Mouse (Mus musculus): ENCODE data around the gene Rassf8. TPM values are rescaled to one million over a fixed set of nuclear protein-coding genes. Genes with fewer than 3 reads are reported as not detected.

Gene Rassf8
- total RNA-seq, 2 experiments from 2014 or later: 21.7 to 23.4 TPM

DNA sequence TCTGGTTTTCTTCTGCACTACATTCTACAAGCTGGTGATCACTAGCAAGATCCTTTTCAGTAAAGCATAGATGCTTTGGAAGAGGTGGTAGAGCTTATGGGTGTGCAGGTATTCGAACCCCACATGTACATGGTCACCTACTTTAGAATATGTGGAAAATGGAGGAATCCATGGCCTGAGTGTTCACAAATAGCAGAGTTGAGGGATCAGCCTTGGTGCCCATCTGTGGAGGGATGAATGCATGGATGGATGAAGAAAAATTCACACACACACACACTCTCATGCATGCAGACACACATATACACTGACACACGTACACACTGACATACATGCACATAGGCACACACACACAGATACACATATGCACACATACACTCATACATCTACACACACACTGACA is 27.9 kb downstream of the Rassf8 start:
- DNase-seq (ENCODE audit: extremely low spot score in 1 of 2, low spot score in 1 of 2): no peak

DNA sequence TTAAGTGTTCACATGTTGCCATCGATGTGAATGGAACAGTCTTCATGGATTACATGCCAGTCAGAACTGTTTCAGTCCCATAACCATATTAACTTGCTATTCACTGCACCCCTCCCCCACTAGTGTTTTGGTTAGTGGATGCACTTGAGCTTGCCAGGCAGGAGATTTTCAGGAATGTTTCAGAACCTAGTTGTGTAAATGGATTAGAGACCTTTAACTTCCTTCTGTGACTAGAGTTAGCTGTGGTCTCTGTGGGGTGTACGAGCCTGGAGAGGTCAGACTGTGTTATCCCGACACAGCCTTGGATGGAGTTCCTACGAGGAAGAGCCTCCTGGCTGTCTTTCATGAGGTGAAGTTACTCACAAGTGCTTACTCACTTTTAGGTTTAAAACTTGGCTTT is 29.7 kb downstream of the Rassf8 start:
- DNase-seq (ENCODE audit: extremely low spot score in 1 of 2, low spot score in 1 of 2): no peak

DNA sequence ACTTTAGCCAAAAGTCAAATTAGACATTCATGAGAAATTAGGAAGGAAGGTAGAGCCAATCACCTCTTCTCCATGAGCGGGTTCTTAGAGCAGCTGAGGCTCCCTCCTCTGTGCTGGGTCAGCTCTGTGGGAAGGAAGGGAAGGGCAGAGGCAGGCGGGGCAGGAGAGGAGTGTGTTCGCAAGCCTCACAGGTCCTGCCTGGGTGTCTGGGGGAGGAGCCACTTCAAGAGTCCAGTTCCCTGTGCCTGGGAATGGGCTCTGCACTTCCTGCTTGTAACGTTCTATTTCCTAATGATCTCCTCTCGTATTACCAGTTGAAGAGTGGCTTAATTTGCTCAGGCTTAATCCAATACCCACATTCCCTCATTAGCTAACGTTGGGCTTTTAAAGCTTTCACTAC is 32.8 kb downstream of the Rassf8 start:
- no peak for DNase-seq (ENCODE audit: extremely low spot score in 1 of 2, low spot score in 1 of 2)

DNA sequence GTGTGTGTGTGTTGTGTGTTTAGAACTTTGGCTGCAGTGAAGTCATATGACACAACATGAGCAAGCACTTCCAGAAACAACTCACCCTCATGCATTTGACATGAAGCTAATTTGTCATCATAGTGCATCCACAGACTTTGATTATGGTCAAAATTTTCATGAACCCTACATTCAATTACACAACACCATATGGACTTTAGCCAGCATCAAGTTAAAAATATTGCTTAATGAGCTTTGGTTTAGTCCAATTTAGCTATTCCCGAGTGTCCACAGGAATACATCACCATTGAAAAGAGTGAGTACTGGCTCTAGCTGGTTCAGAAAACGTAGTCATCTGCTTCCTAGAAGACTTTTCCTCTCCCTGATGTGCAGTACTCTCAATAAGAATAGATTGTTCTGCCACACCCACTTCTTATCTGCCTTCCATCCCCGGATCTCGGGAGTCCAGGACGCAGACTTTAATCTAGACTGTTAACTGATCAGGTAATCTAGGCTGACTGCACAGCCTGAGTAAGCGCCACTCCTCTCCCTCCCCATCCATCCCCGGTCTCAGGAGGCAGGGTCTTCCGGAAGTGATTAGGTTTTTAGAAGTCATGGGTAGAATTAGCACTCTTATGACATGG is 33.7 kb downstream of the Rassf8 start:
- no peak for DNase-seq (ENCODE audit: extremely low spot score in 1 of 2, low spot score in 1 of 2)

DNA sequence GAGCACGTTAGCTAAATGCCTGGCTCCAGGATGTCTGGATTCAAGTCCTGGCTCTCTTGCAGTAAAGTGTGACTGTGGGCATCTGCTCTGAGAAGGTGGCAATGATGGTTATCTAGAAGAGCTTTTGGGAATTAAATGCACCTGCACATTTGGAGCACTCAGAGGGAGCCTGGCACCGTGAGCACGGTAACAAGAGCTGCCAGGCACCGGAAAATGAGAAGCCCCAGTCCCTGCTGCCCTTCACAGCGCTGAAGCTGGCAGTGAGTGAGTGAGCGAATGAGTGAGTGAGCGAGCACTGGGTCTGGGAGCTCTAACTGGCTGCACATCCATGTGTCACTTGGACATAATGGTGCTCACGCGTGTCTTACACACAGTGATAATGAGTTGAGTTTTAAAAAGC is 34.7 kb downstream of the Rassf8 start:
- DNase-seq (ENCODE audit: extremely low spot score in 1 of 2, low spot score in 1 of 2): no peak

DNA sequence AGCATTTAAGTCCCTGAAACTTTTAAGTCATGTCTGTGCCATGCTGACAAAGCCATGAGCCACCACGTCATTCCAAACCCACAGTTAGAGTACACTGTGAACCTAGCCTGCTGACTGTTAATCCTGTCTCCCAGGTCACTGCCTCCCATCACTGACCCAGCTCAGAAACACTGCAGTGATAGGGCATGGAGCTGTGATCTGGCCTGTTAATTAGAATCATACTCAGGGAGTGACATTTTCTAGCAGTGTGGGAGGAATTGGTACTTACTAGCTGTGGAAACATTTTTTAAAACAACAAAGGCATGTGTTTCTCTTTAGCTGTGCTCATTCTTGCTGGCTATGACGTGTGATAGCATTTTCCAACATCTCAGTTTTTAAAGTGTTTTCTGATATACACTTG is 35.4 kb downstream of the Rassf8 start:
- no peak for DNase-seq (ENCODE audit: extremely low spot score in 1 of 2, low spot score in 1 of 2)

DNA sequence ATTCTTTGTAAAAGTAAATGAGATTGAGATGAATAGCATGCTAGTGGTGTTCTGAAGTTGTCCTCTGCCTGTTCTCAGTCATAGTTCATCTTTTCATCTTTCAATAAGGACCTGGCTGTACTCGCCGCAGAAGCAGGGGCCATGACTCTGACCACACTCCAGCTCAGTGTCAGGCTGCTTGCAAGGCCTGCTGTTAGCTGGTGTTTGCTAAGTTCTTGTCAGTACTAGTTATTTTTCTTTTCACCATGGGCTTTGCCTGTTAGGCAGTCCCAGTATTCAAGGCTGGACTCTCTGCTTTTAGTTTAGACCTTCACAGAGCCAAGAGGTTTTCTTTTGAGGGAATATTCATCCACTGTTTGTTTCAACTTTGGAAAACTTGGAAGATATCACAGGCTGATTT is 40.8 kb downstream of the Rassf8 start:
- DNase-seq (ENCODE audit: extremely low spot score in 1 of 2, low spot score in 1 of 2): no peak

DNA sequence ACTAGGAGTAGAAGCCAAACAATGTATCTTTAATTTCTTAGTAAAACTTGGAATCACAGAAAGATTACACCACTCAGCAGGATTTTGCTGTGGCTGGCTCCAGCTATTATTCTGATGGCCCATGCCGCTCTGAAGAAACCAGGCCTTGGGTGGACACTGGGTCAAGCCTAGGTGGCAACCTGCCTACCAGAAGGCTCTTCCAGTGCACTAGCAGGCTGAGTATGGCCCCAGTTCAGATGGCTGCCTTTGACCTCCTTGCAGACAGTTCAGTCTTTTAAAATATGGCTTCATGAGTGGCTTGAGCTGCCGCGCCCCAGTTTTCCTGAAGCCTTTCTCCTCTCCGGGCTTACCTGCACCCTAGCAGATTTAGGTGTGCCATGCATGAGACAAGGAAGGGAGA is 43.2 kb downstream of the Rassf8 start:
- no peak for DNase-seq (ENCODE audit: extremely low spot score in 1 of 2, low spot score in 1 of 2)

DNA sequence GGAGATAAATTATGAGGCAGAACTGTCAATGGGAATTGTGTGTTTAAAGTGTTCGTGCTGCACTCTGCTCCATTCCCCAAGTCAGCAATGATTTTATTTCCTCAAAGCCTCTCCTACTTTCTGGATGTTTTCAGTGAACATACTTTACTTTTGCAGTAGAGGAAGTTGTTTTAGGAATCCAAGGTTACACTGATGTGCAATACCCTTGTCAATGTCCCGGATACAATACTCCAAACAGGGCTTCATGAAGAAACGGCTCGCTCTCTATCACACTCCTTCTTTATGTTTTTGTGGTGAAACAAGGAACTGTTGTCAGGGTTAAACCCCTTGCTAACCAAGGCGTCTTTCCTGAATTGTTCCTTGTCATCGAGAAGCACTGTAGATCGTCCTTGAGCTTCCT is 45.8 kb downstream of the Rassf8 start:
- no peak for DNase-seq (ENCODE audit: extremely low spot score in 1 of 2, low spot score in 1 of 2)

DNA sequence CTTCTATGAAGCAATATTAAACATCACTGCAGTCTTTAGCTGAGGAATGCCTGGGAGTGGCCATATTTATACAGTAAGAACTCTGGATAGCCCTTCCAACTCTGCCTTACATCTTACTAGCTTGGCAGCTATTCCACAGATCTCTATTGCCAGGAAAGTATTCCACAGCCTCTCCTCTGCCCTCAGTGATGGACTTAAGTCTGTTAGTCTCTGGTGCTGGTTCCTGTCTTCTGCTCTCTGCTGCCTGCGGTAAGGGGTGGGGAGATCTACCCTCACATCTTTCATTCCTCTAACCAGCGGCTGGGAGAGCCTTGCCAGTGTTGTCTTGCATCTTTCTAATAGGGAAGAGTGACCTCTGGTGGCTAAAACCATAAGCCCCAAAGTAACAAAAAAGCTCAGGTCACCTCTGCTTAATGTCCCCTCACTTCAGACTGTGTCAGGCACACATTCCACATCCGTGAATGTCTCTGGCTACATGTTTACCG is 46.6 kb downstream of the Rassf8 start:
- peak in 1 of 2 experiments; percentile 52 for DNase-seq (ENCODE audit: extremely low spot score in 1 of 2, low spot score in 1 of 2)

DNA sequence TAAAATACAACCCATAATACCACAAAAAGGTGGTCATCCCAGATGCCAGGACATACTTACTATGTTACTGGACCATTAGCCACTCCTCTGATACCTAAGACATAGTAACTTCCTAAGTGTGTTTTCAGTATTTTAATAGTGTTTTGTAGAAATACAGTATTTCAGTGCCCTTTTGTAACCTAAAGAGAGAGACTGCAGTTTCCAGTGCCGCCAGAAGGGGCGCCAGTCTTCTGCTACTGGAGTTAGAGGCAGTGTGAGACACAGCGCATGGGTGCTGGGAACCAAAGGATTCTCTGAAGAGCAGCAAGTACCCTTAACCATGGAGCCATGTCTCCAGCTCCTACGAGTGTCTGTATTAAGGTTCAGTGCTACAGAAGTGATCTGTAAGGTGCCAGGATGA is 48.1 kb downstream of the Rassf8 start:
- no peak for DNase-seq (ENCODE audit: extremely low spot score in 1 of 2, low spot score in 1 of 2)

DNA sequence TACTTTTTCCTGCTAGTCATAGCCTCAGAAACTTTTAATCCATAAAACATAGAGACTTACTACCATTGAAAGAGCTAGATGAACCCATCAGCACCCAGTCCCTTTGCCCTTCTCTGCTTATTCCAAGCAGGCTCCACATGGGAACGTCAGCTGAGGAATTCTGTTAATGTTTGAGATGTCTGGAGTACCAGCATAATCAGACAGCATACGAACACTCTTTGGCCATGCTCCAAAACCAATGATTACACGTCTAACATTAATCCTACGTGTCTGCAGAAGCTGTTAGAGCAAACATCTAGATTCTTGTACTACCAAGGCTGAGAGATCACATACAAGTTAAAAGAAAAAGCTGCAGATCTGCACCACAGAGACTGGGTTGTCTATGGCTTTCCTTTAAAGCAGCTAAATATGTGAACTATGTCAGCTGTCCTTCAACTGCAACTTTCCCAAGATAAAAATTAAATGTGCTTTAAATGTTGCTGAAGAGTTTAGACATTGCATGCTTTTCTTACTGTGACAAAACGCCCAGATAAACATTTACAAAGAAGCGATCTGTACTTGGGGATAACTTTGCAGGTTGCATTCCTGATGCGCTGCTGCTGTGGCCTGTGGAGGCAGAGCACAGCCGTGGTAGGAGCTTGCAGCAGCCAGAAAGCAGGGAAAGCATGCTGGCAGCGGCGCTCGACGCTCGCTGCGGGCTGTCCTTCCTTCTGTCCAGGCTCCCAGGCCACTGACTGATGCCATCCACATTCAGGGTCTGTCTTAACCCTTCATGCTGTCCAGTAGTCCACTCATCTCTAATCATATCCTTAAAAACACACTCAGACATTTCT is 49.9 kb downstream of the Rassf8 start:
- DNase-seq (ENCODE audit: extremely low spot score in 1 of 2, low spot score in 1 of 2): no peak

DNA sequence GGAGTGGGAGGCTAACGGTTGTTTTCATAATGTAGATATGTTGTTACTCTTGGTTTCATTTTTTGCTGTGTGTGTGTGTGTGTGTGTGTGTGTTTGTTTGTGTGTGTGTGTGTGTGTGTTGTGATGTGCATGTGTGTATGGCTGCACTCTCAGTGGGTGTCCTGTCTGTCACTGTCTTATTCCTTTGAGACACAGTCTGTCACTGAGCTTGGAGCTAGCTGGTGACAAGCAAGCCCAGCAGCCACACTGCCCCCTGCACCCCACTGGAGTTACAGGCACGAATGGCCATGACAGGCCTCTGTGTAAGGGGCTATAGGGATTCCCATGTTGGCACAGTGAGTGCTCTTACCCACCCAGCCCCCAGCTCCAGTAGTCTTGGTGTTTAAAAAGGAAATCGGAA is 51.1 kb downstream of the Rassf8 start:
- no peak for DNase-seq (ENCODE audit: extremely low spot score in 1 of 2, low spot score in 1 of 2)

DNA sequence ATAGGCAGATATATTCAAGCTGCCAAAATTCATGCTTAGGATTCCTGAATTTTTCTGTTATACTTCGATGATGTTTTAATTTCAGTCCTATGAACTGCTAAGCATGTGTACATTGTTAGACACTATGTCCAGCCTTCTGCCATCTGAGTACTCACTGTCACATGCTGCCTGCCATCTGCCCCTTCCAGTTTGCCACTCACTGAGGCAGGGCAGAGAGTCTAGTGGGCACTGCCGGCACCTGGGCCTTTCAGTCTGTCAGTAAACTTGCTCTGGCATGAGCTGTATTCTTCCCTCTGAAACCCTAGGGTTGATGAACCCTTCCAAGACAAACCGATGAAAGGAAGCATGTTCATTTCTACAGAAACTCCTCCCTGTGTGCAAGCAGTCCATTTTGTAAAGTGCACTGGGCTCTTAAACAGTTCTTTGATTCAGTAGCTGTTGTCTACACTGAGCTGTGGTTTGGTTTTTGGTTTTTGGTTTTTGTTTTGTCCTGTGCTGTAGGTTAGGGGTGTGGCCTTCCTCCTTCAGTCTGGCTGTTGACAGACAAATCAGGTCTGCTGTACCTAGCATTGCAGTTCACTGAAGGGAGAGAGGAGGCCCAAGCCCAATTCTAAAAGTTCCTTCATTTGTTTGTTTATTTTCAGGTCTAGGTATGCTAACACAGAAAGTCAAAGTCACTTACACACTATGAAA is 55.4 kb downstream of the Rassf8 start:
- DNase-seq (ENCODE audit: extremely low spot score in 1 of 2, low spot score in 1 of 2): no peak

DNA sequence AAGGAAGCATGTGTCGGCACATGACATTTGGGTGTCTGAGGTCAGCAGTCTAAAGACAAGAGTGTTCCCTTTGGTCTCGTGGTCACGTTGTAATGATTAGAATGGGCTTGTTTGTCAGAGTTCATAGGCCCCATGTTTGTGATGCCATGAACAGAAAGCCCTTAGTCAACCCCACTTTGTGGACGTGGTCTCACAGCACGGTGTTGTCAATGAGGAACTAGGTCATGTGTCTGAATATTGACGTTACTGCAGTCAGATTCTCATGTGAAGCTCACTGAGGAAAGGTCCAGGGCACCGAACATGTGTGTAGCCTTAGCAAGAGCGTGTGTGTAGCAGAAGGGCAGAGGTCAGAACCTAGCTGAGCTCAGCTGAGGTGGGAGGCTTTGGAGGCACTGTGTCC is 56.3 kb downstream of the Rassf8 start:
- no peak for DNase-seq (ENCODE audit: extremely low spot score in 1 of 2, low spot score in 1 of 2)

DNA sequence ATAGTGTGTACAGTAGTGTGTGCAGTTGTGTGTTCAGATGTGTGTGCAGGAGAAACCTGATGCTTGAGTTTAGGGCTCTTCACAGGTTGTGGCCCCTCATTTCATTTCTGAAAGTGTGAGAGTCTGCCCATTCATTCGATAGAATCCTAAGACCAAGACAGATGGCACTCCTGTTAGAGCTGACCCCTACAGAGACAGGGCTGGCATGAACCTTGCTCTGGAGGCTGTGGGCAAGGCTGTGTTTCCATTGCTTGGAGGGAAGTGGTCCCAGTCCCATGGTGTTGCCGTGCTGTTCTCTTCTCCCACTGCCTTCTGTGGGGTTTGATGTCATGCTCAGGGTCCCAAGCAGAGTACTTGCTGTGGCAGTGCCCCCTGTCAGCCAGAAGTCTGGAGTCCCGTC is 57.7 kb downstream of the Rassf8 start:
- DNase-seq (ENCODE audit: extremely low spot score in 1 of 2, low spot score in 1 of 2): no peak

DNA sequence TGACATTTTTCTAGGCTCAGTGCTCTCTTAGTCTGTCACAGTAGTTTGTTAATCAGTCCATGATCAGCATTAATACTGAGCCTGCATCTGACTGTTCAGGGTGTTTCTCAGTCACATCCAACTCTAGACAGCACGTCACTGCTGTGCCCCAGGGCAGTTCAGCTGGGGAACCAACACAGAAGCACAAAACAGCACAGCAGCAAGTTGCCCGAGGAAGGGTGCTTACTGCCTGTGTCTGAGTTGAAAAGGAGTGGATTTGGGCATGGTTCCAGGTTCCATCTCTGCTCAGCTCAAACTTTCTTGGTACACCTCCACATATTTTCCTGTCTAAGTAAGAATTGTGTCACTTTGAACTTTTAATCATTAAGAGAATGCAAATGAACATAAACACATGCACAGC is 60.2 kb downstream of the Rassf8 start:
- no peak for DNase-seq (ENCODE audit: extremely low spot score in 1 of 2, low spot score in 1 of 2)

DNA sequence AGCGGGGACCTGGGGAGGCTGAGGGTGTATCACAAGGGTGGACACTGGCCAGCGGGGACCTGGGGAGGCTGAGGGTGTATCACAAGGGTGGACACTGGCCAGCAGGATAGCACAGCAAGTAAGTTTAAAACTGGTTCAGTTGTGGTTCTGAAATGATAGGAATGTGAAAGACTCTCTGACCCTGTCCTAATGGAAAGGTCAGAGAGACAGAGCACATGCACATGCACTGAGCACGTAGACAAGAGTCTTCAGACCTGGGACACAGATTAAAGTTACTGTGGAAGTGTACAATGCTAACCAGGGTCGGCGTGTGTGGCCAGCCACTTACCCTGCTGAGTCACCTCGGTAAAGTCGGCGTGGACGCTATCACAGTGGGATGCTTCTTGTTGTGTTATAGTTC is 61.4 kb downstream of the Rassf8 start:
- no peak for DNase-seq (ENCODE audit: extremely low spot score in 1 of 2, low spot score in 1 of 2)

DNA sequence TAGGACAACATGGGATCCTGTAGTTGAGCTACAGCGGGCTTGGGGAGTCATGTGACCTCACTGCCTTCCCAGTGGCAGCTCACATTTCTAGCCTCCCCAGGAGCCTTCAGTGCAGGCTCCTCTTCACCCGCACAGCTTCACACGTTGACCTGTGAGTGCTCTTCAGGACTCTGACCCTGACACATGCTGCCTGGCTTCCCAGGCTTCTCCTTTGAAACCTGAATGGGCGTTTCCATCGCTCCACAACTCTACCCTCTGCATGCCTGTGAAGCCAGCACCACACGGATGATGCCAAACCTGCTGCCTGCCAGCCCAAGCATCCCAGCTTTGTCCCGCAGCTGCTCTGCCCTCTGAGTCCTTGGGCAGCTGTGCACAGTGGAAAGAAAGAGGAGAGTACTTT is 63.0 kb downstream of the Rassf8 start:
- no peak for DNase-seq (ENCODE audit: extremely low spot score in 1 of 2, low spot score in 1 of 2)

DNA sequence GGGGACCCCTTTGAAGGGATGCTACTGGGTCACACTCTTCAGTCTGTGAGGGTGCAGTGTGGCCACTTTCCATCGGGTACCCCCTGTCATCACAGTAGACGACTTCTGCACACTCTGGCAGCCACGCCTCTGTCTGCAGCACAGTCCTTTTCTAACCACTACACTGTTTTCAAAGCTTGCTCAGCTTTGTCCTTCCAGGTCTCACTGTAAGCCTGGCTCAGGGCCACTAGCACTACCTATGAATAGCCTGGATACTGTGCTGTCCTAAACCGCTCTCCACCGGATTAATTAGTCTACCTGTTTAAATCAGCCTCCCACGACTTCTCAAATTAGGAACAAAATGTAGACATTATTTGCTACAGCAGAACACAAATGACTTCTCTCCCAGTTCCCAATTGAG is 63.5 kb downstream of the Rassf8 start:
- no peak for DNase-seq (ENCODE audit: extremely low spot score in 1 of 2, low spot score in 1 of 2)

DNA sequence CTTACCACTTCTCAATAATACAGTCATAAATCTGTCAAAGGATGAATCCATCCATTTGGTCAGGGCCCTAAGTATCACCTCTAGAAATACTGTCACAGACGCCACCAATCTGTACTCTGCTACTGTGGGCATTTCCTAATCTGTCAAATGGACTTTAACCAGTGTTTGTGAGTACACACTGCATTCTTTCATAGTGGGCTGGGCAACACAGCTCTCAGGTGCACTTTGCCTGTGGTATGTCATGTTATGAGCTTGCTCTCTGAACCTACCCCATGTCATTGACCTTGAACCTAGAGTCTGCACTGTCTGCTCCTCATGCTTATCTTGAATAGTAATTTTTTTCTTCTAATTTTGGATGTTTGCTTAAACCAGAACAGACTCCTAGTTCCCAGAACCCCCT is 64.6 kb downstream of the Rassf8 start:
- DNase-seq (ENCODE audit: extremely low spot score in 1 of 2, low spot score in 1 of 2): no peak

DNA sequence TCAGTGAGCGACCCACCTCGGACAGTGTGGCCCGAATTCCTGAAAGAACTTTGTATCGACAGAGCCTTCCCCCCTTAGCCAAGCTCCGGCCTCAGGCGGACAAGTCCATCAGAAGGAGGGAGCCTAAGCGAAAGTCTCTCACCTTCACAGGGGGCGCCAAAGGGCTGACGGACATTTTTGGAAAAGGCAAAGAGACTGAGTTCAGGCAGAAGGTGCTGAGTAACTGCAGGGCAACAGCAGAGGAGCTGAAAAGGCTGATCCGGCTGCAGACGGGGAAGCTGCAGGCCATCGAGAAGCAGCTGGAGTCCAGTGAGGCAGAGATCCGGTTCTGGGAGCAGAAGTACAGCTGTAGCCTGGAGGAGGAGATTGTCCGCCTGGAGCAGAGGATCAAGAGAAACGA is 68.7 kb downstream of the Rassf8 start:
- no peak for DNase-seq (ENCODE audit: extremely low spot score in 1 of 2, low spot score in 1 of 2)

Data from layer of hippocampus, postnatal 25 days (tissue).